Mouse (Mus musculus): ENCODE measurements at regions not wholly inside any gene's neighbourhood (a gene's known extent, or its start where the extent isn't known, plus 50 kb on each side); places are given as distances from the start of the nearest gene placed in this dataset.

- H3K4me1 ChIP-seq (ENCODE audit: control insufficient read depth, insufficient read depth, low read length): no peaks in the 10 kb centered on the region
- no peak overlapping the region for H3K4me3 ChIP-seq (ENCODE audit: low read length)
- H3K9ac ChIP-seq (ENCODE audit: low read depth, low read length): no peak overlapping the region
- H3K27ac ChIP-seq (ENCODE audit: low read depth, low read length): no peak overlapping the region
- no peak for ATAC-seq (ENCODE audit: low FRiP score, low TSS enrichment)
- 61% methylated on average over 1 of the region's 1 CpGs for WGBS
- no peak overlapping the region for H3K4me2 ChIP-seq (replicated peaks; ENCODE audit: low read depth, low read length)
- H3K27me3 ChIP-seq (ENCODE audit: control insufficient read depth, insufficient read depth, low read length): no peaks in the 10 kb centered on the region
- H3K9me3 ChIP-seq (ENCODE audit: control insufficient read depth, low read length): no peaks in the 10 kb centered on the region
- H3K36me3 ChIP-seq (ENCODE audit: control insufficient read depth, insufficient read depth, low read length): no peaks in the 10 kb centered on the region
Observed at GRCm38 (mm10) chr6:11647651-11648050, 259.6 kb downstream of the Ndufa4 start.

DNA sequence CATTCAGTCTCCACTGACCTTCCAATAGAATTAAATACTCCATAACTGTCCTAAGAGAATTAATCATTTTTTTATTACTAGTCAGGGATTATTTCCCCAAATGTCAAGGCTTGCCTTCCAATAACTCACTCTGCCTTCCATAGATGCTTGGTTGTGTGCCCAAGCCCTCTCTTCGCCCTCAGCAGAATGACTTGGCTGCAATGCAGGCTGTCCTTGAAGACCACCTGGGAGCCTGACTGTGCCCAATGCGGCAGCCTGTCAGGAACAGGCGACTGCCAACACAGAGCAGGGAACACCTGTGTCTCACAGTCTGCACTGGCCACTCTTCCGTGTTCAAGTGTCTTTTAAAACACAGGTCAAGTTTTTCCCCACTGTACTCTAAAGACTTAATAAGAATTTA is 294.0 kb downstream of the Ndufa4 start:
- Histone ChIP-seq H3K27ac (ENCODE audit: low read depth, low read length) (no peak overlapping the region), H3K36me3 (ENCODE audit: control insufficient read depth, insufficient read depth, low read length) (no peaks in the 10 kb centered on the region), H3K9ac (ENCODE audit: low read depth, low read length) (no peak overlapping the region), H3K4me3 (ENCODE audit: low read length) (no peak overlapping the region), H3K27me3 (ENCODE audit: control insufficient read depth, insufficient read depth, low read length) (no peaks in the 10 kb centered on the region), H3K9me3 (ENCODE audit: control insufficient read depth, low read length) (no peaks in the 10 kb centered on the region), H3K4me2 (replicated peaks; ENCODE audit: low read depth, low read length) (no peak overlapping the region), H3K4me1 (ENCODE audit: control insufficient read depth, insufficient read depth, low read length) (no peaks in the 10 kb centered on the region)
- 78% methylated on average over 4 of the region's 4 CpGs for WGBS
- no peak for ATAC-seq (ENCODE audit: low FRiP score, low TSS enrichment)

- Histone ChIP-seq H3K9ac (ENCODE audit: low read depth, low read length) (no peak overlapping the region), H3K27ac (ENCODE audit: low read depth, low read length) (no peak overlapping the region), H3K4me1 (ENCODE audit: control insufficient read depth, insufficient read depth, low read length) (no peaks in the 10 kb centered on the region), H3K4me2 (replicated peaks; ENCODE audit: low read depth, low read length) (no peak overlapping the region), H3K9me3 (ENCODE audit: control insufficient read depth, low read length) (no peaks in the 10 kb centered on the region), H3K27me3 (ENCODE audit: control insufficient read depth, insufficient read depth, low read length) (no peaks in the 10 kb centered on the region), H3K4me3 (ENCODE audit: low read length) (no peak overlapping the region), H3K36me3 (ENCODE audit: control insufficient read depth, insufficient read depth, low read length) (no peaks in the 10 kb centered on the region)
- ATAC-seq (ENCODE audit: low FRiP score, low TSS enrichment): peak; percentile 61; the same call in 1 of the 2 replicates
Observed at GRCm38 (mm10) chr6:11608214-11608613, 299.1 kb downstream of the Ndufa4 start.

- peak; percentile 88; the same call in 1 of the 2 replicates for ATAC-seq (ENCODE audit: low FRiP score, low TSS enrichment)
- Histone ChIP-seq H3K9ac (ENCODE audit: low read depth, low read length) (no peak overlapping the region), H3K27me3 (ENCODE audit: control insufficient read depth, insufficient read depth, low read length) (no peaks in the 10 kb centered on the region), H3K4me1 (ENCODE audit: control insufficient read depth, insufficient read depth, low read length) (no peaks in the 10 kb centered on the region), H3K36me3 (ENCODE audit: control insufficient read depth, insufficient read depth, low read length) (no peaks in the 10 kb centered on the region), H3K4me3 (ENCODE audit: low read length) (no peak overlapping the region), H3K27ac (ENCODE audit: low read depth, low read length) (no peak overlapping the region), H3K4me2 (replicated peaks; ENCODE audit: low read depth, low read length) (no peak overlapping the region), H3K9me3 (ENCODE audit: control insufficient read depth, low read length) (no peaks in the 10 kb centered on the region)
- 22% methylated on average over 2 of the region's 2 CpGs for WGBS
Observed at GRCm38 (mm10) chr6:11607696-11608095, 299.6 kb downstream of the Ndufa4 start.

DNA sequence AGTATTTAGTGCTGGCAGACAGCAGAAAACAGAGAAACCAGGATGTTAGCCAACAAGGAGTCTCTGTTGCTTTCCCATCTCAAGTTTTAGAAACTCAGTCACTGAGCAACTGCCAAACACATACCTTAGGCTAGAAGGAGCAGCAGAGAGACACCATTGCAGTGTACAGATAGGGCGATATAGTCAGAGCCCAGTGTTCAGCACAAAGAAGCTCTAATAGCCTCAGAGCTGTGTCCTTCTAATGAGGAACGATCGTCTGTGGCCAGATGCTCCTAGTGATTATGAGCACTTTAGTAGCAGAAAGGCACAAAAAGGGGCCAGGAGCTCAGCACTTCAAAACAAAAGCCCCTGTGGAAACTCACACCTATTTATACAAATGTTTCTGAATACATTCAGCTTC is 301.2 kb downstream of the Ndufa4 start:
- Histone ChIP-seq H3K4me2 (replicated peaks; ENCODE audit: low read depth, low read length) (no peak overlapping the region), H3K4me1 (ENCODE audit: control insufficient read depth, insufficient read depth, low read length) (no peaks in the 10 kb centered on the region)
- ATAC-seq (ENCODE audit: low FRiP score, low TSS enrichment): no peak

DNA sequence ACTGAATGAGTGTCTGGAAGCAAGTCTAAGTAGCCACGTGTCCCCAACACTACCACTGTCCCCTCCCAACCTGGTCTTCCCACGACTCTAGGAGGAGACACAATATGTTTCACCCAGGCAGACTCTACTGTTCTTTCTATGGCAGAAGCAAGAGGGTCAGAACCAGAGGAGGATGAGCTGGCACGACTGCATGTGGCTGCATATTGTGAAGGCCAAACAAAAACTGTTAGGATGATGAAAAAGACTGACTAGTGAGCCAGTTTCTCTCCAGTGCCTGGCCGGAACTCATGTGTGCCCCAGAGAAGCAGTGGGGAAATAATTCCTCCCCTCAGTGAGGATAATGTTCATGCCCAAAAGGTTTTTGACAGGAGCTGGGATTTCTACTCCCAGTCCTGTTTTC is 301.8 kb downstream of the Ndufa4 start:
- Histone ChIP-seq H3K9ac (ENCODE audit: low read depth, low read length) (no peak overlapping the region), H3K4me1 (ENCODE audit: control insufficient read depth, insufficient read depth, low read length) (no peaks in the 10 kb centered on the region), H3K27me3 (ENCODE audit: control insufficient read depth, insufficient read depth, low read length) (no peaks in the 10 kb centered on the region), H3K9me3 (ENCODE audit: control insufficient read depth, low read length) (no peaks in the 10 kb centered on the region), H3K36me3 (ENCODE audit: control insufficient read depth, insufficient read depth, low read length) (no peaks in the 10 kb centered on the region), H3K4me2 (replicated peaks; ENCODE audit: low read depth, low read length) (no peak overlapping the region), H3K27ac (ENCODE audit: low read depth, low read length) (no peak overlapping the region), H3K4me3 (ENCODE audit: low read length) (no peak overlapping the region)
- WGBS: 67% methylated on average over 4 of the region's 4 CpGs
- ATAC-seq (ENCODE audit: low FRiP score, low TSS enrichment): no peak

More for the DNA sequence above, 301.2 kb downstream of the Ndufa4 start:
- Histone ChIP-seq H3K36me3 (ENCODE audit: control insufficient read depth, insufficient read depth, low read length) (no peaks in the 10 kb centered on the region), H3K4me3 (ENCODE audit: low read length) (no peak overlapping the region), H3K9ac (ENCODE audit: low read depth, low read length) (no peak overlapping the region), H3K9me3 (ENCODE audit: control insufficient read depth, low read length) (no peaks in the 10 kb centered on the region), H3K27me3 (ENCODE audit: control insufficient read depth, insufficient read depth, low read length) (no peaks in the 10 kb centered on the region), H3K27ac (ENCODE audit: low read depth, low read length) (no peak overlapping the region)
- whole genome bisulfite sequencing: 51% methylated on average over 3 of the region's 3 CpGs

- no peak overlapping the region for H3K4me2 ChIP-seq (replicated peaks; ENCODE audit: low read depth, low read length)
- ATAC-seq (ENCODE audit: low FRiP score, low TSS enrichment): no peak
- no peaks in the 10 kb centered on the region for H3K27me3 ChIP-seq (ENCODE audit: control insufficient read depth, insufficient read depth, low read length)
- no peaks in the 10 kb centered on the region for H3K9me3 ChIP-seq (ENCODE audit: control insufficient read depth, low read length)
- 33% methylated on average over 2 of the region's 2 CpGs for WGBS
- H3K4me3 ChIP-seq (ENCODE audit: low read length): no peak overlapping the region
- 0 out of 2 replicates have a peak, but pooled peaks cover 3% of the 10 kb centered on the region for H3K4me1 ChIP-seq (ENCODE audit: control insufficient read depth, insufficient read depth, low read length)
- no peak overlapping the region for H3K27ac ChIP-seq (ENCODE audit: low read depth, low read length)
- H3K36me3 ChIP-seq (ENCODE audit: control insufficient read depth, insufficient read depth, low read length): no peaks in the 10 kb centered on the region
- no peak overlapping the region for H3K9ac ChIP-seq (ENCODE audit: low read depth, low read length)
Observed at GRCm38 (mm10) chr6:11594936-11595335, 312.4 kb downstream of the Ndufa4 start.

GRCm38 (mm10) chr6:11593583-11594271 is 313.6 kb downstream of the Ndufa4 start:
- peak overlapping the region; percentile 19; the same call in 1 of the 2 replicates for H3K4me2 ChIP-seq (replicated peaks; ENCODE audit: low read depth, low read length)
- peak; percentile 95 for ATAC-seq (ENCODE audit: low FRiP score, low TSS enrichment)
- peak overlapping the region; percentile 17; the same call in 1 of the 2 replicates for H3K27ac ChIP-seq (ENCODE audit: low read depth, low read length)
- H3K36me3 ChIP-seq (ENCODE audit: control insufficient read depth, insufficient read depth, low read length): no peaks in the 10 kb centered on the region
- H3K4me1 ChIP-seq (ENCODE audit: control insufficient read depth, insufficient read depth, low read length): 0 out of 2 replicates have a peak, but pooled peaks cover 3% of the 10 kb centered on the region
- H3K27me3 ChIP-seq (ENCODE audit: control insufficient read depth, insufficient read depth, low read length): no peaks in the 10 kb centered on the region
- H3K4me3 ChIP-seq (ENCODE audit: low read length): no peak overlapping the region
- WGBS: 16% methylated on average over 14 of the region's 14 CpGs
- no peaks in the 10 kb centered on the region for H3K9me3 ChIP-seq (ENCODE audit: control insufficient read depth, low read length)
- no peak overlapping the region for H3K9ac ChIP-seq (ENCODE audit: low read depth, low read length)

DNA sequence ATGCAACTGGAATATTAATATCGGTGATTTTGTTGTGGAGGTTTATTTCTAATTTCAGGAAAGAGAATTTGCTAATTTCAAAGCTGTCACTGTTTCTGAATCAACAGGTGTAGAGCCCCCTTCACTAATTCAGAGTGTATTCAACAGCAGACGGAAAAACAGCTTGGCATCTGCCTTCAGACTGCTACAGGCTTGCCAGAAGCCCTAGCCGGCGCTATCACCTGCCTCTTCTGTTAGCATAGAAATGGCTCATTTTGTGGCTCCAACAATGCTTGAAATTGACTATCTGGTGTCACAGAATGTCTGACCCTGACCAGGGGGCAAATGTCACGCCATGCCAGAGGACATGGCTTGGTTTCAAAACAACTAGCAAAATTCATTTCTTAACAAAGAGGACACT is 331.2 kb downstream of the Ndufa4 start:
- Histone ChIP-seq H3K9me3 (ENCODE audit: control insufficient read depth, low read length) (no peaks in the 10 kb centered on the region), H3K27ac (ENCODE audit: low read depth, low read length) (no peak overlapping the region), H3K9ac (ENCODE audit: low read depth, low read length) (no peak overlapping the region), H3K4me3 (ENCODE audit: low read length) (no peak overlapping the region), H3K4me2 (replicated peaks; ENCODE audit: low read depth, low read length) (no peak overlapping the region), H3K36me3 (ENCODE audit: control insufficient read depth, insufficient read depth, low read length) (no peaks in the 10 kb centered on the region), H3K27me3 (ENCODE audit: control insufficient read depth, insufficient read depth, low read length) (no peaks in the 10 kb centered on the region), H3K4me1 (ENCODE audit: control insufficient read depth, insufficient read depth, low read length) (no peaks in the 10 kb centered on the region)
- ATAC-seq (ENCODE audit: low FRiP score, low TSS enrichment): no peak
- WGBS: 91% methylated on average over 5 of the region's 5 CpGs
